Mouse (Mus musculus): ENCODE results near the gene Tbcb. TPM values are rescaled to one million over a fixed set of nuclear protein-coding genes. Genes with fewer than 3 reads are reported as not detected.
"Not testable (repeated sequence)": the region's sequence is repeated elsewhere in the genome, so short reads cannot be mapped to it uniquely, and the experiment has no call there.

Gene Tbcb
- polyA plus RNA-seq, 1 experiment, result 67.8 TPM

GRCm38 (mm10) chr7:30269641-30270040 lies 37.6 kb upstream of the Tbcb start:
- H3K27ac ChIP-seq (ENCODE audit: control insufficient read depth, insufficient read depth, low read depth, low read length, poor library complexity), result no peak overlapping the region
- no peak overlapping the region for H3K4me3 ChIP-seq (replicated peaks; ENCODE audit: control insufficient read depth, low read depth, low read length)
- H3K4me1 ChIP-seq (ENCODE audit: control insufficient read depth, insufficient read depth, low read length), result no peaks in the 10 kb centered on the region
- TF ChIP-seq POLR2A (IDR thresholded peaks at IDR 0.05; ENCODE audit: borderline replicate concordance, control insufficient read depth, low read depth, low read length), result no peak
- TF ChIP-seq CTCF (IDR thresholded peaks at IDR 0.05; ENCODE audit: control insufficient read depth, insufficient read depth, low read length), result no peak
- 81% methylated on average over 4 of the region's 4 CpGs for WGBS

GRCm38 (mm10) chr7:30266780-30267179 lies 34.7 kb upstream of the Tbcb start:
- 91% methylated on average over 3 of the region's 3 CpGs for WGBS
- Histone ChIP-seq H3K27ac (ENCODE audit: control insufficient read depth, insufficient read depth, low read depth, low read length, poor library complexity) (no peak overlapping the region), H3K4me1 (ENCODE audit: control insufficient read depth, insufficient read depth, low read length) (no peaks in the 10 kb centered on the region), H3K4me3 (replicated peaks; ENCODE audit: control insufficient read depth, low read depth, low read length) (no peak overlapping the region)
- TF ChIP-seq CTCF (IDR thresholded peaks at IDR 0.05; ENCODE audit: control insufficient read depth, insufficient read depth, low read length) (no peak), POLR2A (IDR thresholded peaks at IDR 0.05; ENCODE audit: borderline replicate concordance, control insufficient read depth, low read depth, low read length) (no peak)

- H3K4me3 ChIP-seq (replicated peaks; ENCODE audit: control insufficient read depth, low read depth, low read length), result no peak overlapping the region
- no peak overlapping the region for H3K27ac ChIP-seq (ENCODE audit: control insufficient read depth, insufficient read depth, low read depth, low read length, poor library complexity)
- H3K4me1 ChIP-seq (ENCODE audit: control insufficient read depth, insufficient read depth, low read length), result no peaks in the 10 kb centered on the region
- 80% methylated on average over 7 of the region's 7 CpGs for WGBS
- TF ChIP-seq CTCF (IDR thresholded peaks at IDR 0.05; ENCODE audit: control insufficient read depth, insufficient read depth, low read length) (no peak), POLR2A (IDR thresholded peaks at IDR 0.05; ENCODE audit: borderline replicate concordance, control insufficient read depth, low read depth, low read length) (no peak)
Observed at GRCm38 (mm10) chr7:30265935-30266334, 33.9 kb upstream of the Tbcb start.

GRCm38 (mm10) chr7:30265531-30265930 lies 33.5 kb upstream of the Tbcb start:
- 78% methylated on average over 5 of the region's 5 CpGs for WGBS
- Histone ChIP-seq H3K4me1 (ENCODE audit: control insufficient read depth, insufficient read depth, low read length) (no peaks in the 10 kb centered on the region), H3K4me3 (replicated peaks; ENCODE audit: control insufficient read depth, low read depth, low read length) (no peak overlapping the region), H3K27ac (ENCODE audit: control insufficient read depth, insufficient read depth, low read depth, low read length, poor library complexity) (no peak overlapping the region)
- TF ChIP-seq CTCF (IDR thresholded peaks at IDR 0.05; ENCODE audit: control insufficient read depth, insufficient read depth, low read length), result no peak
- TF ChIP-seq POLR2A (IDR thresholded peaks at IDR 0.05; ENCODE audit: borderline replicate concordance, control insufficient read depth, low read depth, low read length), result no peak

- Histone ChIP-seq H3K4me3 (replicated peaks; ENCODE audit: control insufficient read depth, low read depth, low read length) (no peak overlapping the region), H3K27ac (ENCODE audit: control insufficient read depth, insufficient read depth, low read depth, low read length, poor library complexity) (no peak overlapping the region), H3K4me1 (ENCODE audit: control insufficient read depth, insufficient read depth, low read length) (no peaks in the 10 kb centered on the region)
- TF ChIP-seq CTCF (IDR thresholded peaks at IDR 0.05; ENCODE audit: control insufficient read depth, insufficient read depth, low read length) (no peak), POLR2A (IDR thresholded peaks at IDR 0.05; ENCODE audit: borderline replicate concordance, control insufficient read depth, low read depth, low read length) (no peak)
- WGBS, result 56% methylated on average over 2 of the region's 2 CpGs
Observed at GRCm38 (mm10) chr7:30265041-30265440, 33.0 kb upstream of the Tbcb start.

GRCm38 (mm10) chr7:30251956-30252954 lies 20.2 kb upstream of the Tbcb start:
- Histone ChIP-seq H3K4me3 (replicated peaks; ENCODE audit: control insufficient read depth, low read depth, low read length) (no peak overlapping the region), H3K4me1 (ENCODE audit: control insufficient read depth, insufficient read depth, low read length) (no peaks in the 10 kb centered on the region), H3K27ac (ENCODE audit: control insufficient read depth, insufficient read depth, low read depth, low read length, poor library complexity) (no peak overlapping the region)
- 89% methylated on average over 12 of the region's 12 CpGs for WGBS
- TF ChIP-seq CTCF (IDR thresholded peaks at IDR 0.05; ENCODE audit: control insufficient read depth, insufficient read depth, low read length) (no peak), POLR2A (IDR thresholded peaks at IDR 0.05; ENCODE audit: borderline replicate concordance, control insufficient read depth, low read depth, low read length) (no peak)

- H3K27ac ChIP-seq (ENCODE audit: control insufficient read depth, insufficient read depth, low read depth, low read length, poor library complexity); H3K4me1 ChIP-seq (ENCODE audit: control insufficient read depth, insufficient read depth, low read length); H3K4me3 ChIP-seq (replicated peaks; ENCODE audit: control insufficient read depth, low read depth, low read length): not testable (repeated sequence)
- 84% methylated on average over 3 of the region's 3 CpGs for WGBS
Observed at GRCm38 (mm10) chr7:30237374-30237773, 5.3 kb upstream of the Tbcb start.

- TF ChIP-seq CTCF (IDR thresholded peaks at IDR 0.05; ENCODE audit: control insufficient read depth, insufficient read depth, low read length), result no peak
- TF ChIP-seq POLR2A (IDR thresholded peaks at IDR 0.05; ENCODE audit: borderline replicate concordance, control insufficient read depth, low read depth, low read length), result no peak
- WGBS, result 84% methylated on average over 4 of the region's 4 CpGs
- Histone ChIP-seq H3K4me3 (replicated peaks; ENCODE audit: control insufficient read depth, low read depth, low read length) (no peak within 1 kb of the TSS), H3K27ac (ENCODE audit: control insufficient read depth, insufficient read depth, low read depth, low read length, poor library complexity) (no peak within 1 kb of the TSS), H3K4me1 (ENCODE audit: control insufficient read depth, insufficient read depth, low read length) (peaks cover 1% of the 10 kb centered on the region; the same call in 1 of the 2 replicates)
Observed at GRCm38 (mm10) chr7:30235625-30236024, 3.6 kb upstream of the Tbcb start, which contains the start of gene Ovol3. Gene Ovol3, minus strand, starts transcription at chr7:30235725.
